Mouse (Mus musculus) intestine, postnatal 0 days (tissue): ENCODE data around the gene Cotl1. TPM values are rescaled to one million over a fixed set of nuclear protein-coding genes. Genes with fewer than 3 reads are reported as not detected.

Source experiments
- ATAC-seq: fragments of 200-750 bp; cut with Nextera tagmentation; 2 replicates; pipeline ENCODE4 v1.8.0; 2017; ENCODE audit warnings: mild to moderate bottlenecking, moderate TSS enrichment, moderate library complexity
- H3K27ac ChIP-seq: fragments of 300-500 bp; sonication (generic); 2 replicates; pipeline ENCODE4 v1.5.1; 2014; ENCODE audit warnings: mild to moderate bottlenecking, low read depth, low read length, moderate library complexity
- H3K27me3 ChIP-seq: fragments of 300-500 bp; sonication (generic); replicated peaks from 2 replicates; pipeline ENCODE4 v1.6.1; 2014; ENCODE audit warnings: low read length, mixed read lengths; ENCODE audit not compliant: control insufficient read depth, insufficient read depth
- H3K36me3 ChIP-seq: fragments of 300-500 bp; sonication (generic); 2 replicates; pipeline ENCODE4 v1.6.1; 2014; ENCODE audit warnings: mild to moderate bottlenecking, moderate library complexity; ENCODE audit not compliant: control insufficient read depth, insufficient read depth
- H3K4me1 ChIP-seq: fragments of 300-500 bp; sonication (generic); replicated peaks from 2 replicates; pipeline ENCODE4 v1.6.1; 2014; ENCODE audit warnings: antibody characterized with exemption, low read length, mixed read lengths; ENCODE audit not compliant: control insufficient read depth, insufficient read depth
- H3K4me2 ChIP-seq: fragments of 300-500 bp; sonication (generic); replicated peaks from 2 replicates; pipeline ENCODE4 v1.6.1; 2014; ENCODE audit warnings: low read depth, mild to moderate bottlenecking, moderate library complexity
- H3K4me3 ChIP-seq: fragments of 300-500 bp; sonication (generic); 2 replicates; pipeline ENCODE4 v1.5.1; 2014; ENCODE audit warnings: low read depth, low read length
- H3K9ac ChIP-seq: fragments of 300-500 bp; sonication (generic); 2 replicates; pipeline ENCODE4 v1.6.1; 2014; ENCODE audit warnings: mild to moderate bottlenecking, low read depth, low read length
- H3K9me3 ChIP-seq: fragments of 300-500 bp; sonication (generic); 2 replicates; pipeline ENCODE4 v1.6.1; 2016; ENCODE audit warnings: mixed run types; ENCODE audit not compliant: control insufficient read depth
- CTCF ChIP-seq: sonication (generic); IDR thresholded peaks from 2 replicates; pipeline ENCODE4 v1.5.1; 2016; ENCODE audit warnings: low read depth, mild to moderate bottlenecking, control low read depth, antibody characterized with exemption, moderate library complexity
- WGBS: fragments of 180-500 bp; shearing (Covaris S2); extraction: QIAGEN DNeasy Blood & Tissue Kit; methylation state at CpG from one replicate; pipeline ENCODE4 v1.1.7; 2014; 5-methylcytosine and 5-hydroxymethylcytosine counted together
- polyA plus RNA-seq: library from polyadenylated mRNA; unstranded; fragments of >200 nt; fragmentation: Nextera tagmentation; extraction: Ambion mirVana; gene quantifications from 2 replicates; pipeline ENCODE4 v1.2.1, GENCODE M21; 2015

The Cotl1 gene
- polyA plus RNA-seq, 1 experiment from 2014 or later = 169 TPM

DNA sequence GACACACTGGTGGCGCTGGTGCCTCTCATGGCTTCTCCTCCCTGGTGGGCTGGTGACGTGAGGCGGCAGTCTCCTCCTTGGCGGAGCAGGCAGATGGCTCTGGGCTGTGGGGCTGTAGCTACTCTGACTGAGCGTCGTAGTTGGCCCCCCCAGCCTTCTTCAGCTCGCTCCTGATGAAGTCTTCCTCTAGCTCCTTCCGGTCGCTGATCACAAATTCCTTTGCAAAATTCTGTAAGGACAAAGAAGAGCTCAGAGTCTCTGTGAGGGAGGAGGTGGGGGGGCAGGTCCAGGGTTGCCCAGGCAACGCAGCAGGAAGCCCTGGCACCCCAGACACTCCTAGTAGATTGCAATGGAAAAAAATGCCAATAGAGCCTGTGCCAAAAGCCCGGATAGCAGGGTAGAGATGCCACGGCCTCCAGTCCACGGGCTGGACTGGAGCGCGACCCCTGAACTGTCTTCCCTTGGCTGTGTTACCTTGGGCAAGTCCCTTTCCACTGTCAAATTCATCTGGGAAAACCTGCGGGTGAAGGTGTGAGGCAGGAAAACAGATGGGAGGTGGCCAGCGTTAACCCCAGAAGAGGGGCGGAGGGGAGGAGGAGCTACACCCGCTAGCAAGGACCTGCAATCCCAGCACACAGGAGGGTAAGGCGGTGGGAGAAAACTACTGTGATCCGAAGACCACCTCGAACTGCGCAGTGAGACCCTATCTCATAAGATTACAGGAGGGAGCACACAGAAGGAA is 30.0 kb downstream of the Cotl1 start:
- Histone ChIP-seq H3K9me3 (no peaks in the 10 kb centered on the region), H3K4me1 (peaks cover 20% of the 10 kb centered on the region; the same call in 1 of the 2 replicates), H3K27me3 (no peaks in the 10 kb centered on the region), H3K9ac (no peak overlapping the region), H3K4me2 (no peak overlapping the region), H3K4me3 (no peak overlapping the region), H3K27ac (peak overlapping the region; percentile 64), H3K36me3 (peaks cover 23% of the 10 kb centered on the region)
- no peak for ATAC-seq
- WGBS = 78% methylated on average over 23 of the region's 23 CpGs
- TF ChIP-seq CTCF = no peak

DNA sequence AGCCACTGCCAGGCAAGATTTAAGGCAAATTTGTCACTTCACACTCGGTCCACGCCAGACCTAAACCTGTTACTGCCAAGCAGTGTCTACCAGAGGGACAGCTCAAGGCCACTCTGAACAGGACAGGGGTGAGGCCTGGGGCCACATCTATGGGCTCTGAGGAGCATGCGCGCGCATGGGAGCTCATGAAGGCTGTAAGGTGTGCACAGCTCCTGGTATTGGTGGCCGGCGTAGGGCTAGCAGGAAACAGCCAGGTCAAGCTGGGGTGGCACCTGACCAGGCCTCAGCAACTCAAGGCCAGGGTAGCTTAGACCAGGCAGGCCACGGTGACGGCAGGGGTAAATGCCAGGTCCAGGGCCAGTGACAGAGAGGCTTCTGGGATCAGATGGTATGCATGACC is 30.7 kb downstream of the Cotl1 start:
- no peaks in the 10 kb centered on the region for H3K27me3 ChIP-seq
- no peak for TF ChIP-seq CTCF
- H3K27ac ChIP-seq = no peak overlapping the region
- no peak overlapping the region for H3K4me3 ChIP-seq
- peaks cover 19% of the 10 kb centered on the region for H3K36me3 ChIP-seq
- 93% methylated on average over 9 of the region's 9 CpGs for WGBS
- H3K9me3 ChIP-seq = no peaks in the 10 kb centered on the region
- no peak overlapping the region for H3K9ac ChIP-seq
- H3K4me2 ChIP-seq = no peak overlapping the region
- peaks cover 20% of the 10 kb centered on the region; the same call in 1 of the 2 replicates for H3K4me1 ChIP-seq
- ATAC-seq = no peak

DNA sequence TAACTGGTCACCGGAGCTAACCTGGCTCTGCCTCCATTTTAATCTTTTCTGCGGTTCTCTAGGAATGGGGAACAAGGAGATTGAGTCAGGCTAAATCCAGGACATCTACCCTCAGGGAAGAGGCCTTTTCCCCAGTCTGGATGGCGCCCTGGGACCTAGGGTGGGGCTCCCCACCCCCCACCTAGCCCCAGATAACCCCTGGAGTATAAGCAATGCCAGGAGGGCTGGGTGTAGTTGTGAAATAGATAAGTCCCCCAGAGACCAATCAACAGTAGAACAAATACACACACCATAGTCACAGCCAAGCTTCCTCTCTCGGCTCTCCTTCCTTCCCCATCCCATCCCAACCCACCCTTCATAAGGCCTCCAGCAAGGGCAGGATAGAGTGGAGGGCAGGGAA is 32.7 kb downstream of the Cotl1 start:
- 69% methylated on average over 4 of the region's 4 CpGs for WGBS
- H3K9ac ChIP-seq = no peak overlapping the region
- H3K4me1 ChIP-seq = peaks cover 14% of the 10 kb centered on the region; the same call in 1 of the 2 replicates
- no peak overlapping the region for H3K4me2 ChIP-seq
- H3K27ac ChIP-seq = no peak overlapping the region
- H3K4me3 ChIP-seq = no peak overlapping the region
- H3K36me3 ChIP-seq = peaks cover 19% of the 10 kb centered on the region
- ATAC-seq = no peak
- H3K9me3 ChIP-seq = no peaks in the 10 kb centered on the region
- no peaks in the 10 kb centered on the region for H3K27me3 ChIP-seq
- no peak for TF ChIP-seq CTCF

DNA sequence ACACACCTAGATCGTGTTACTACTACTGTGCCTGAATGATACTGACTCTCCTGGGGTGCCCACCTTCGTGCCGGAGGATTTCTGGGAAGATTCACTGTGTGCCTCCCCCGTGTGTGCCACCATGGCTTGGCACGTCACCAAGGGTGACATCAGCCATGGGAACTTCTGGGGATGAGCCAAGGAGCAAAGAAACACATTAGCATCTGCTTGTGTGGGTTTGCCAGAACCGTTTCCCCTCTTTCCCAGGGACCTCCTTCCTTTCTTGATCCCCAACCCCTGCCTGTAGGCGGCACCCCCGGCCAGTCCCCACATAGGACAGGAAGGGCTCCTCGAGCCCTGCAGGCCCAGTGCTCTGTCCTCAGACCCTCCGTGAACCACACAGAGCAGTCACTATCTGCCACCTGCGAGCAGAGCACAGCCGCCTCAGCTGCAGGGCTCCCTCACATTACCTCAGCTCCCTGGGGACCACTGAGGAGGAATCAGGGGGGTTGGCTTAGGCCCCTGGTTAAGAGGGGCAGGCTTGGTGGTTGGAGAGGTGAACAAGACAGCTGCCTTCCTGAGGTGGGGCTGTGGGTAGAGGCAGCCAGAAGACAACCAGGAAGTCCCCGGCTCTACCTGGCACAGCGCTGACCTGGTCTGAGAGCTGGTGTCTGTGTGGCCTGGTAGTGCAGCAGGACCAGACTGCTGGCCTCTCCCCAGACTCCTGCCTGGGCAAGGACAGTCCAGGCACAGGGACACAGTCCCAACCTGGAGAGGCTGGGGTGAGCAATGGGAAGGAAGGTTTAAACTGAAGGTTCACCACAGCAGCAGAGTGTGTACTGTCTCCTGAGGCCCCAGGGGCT is 33.7 kb downstream of the Cotl1 start:
- Histone ChIP-seq H3K9ac (no peak overlapping the region), H3K9me3 (no peaks in the 10 kb centered on the region), H3K36me3 (peaks cover 19% of the 10 kb centered on the region), H3K27me3 (no peaks in the 10 kb centered on the region), H3K4me3 (no peak overlapping the region), H3K4me2 (no peak overlapping the region), H3K27ac (no peak overlapping the region), H3K4me1 (peaks cover 6% of the 10 kb centered on the region; the same call in 1 of the 2 replicates)
- 70% methylated on average over 14 of the region's 14 CpGs for WGBS
- no peak for ATAC-seq
- TF ChIP-seq CTCF = 0 out of 2 replicates have a peak, but pooled peaks have one; percentile 25

DNA sequence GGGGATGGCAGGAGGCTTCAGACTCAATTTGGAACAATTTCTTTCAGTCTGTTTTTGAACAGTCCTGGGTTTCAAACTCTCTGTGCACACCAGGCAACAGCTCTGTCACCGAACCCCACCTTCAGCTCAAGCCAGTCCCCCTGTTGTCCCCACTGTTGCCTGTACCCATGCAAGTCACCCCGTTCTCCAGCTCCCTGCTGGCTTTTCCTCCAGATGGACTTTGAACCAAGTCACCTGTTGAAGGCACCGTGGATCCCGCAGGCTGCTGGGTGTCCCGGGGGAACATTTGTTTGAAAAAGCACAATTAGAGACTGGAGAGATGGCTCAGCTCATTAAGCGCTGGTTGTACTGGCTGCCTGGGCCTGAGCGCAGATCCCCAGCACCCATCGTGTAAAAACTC is 35.1 kb downstream of the Cotl1 start:
- 32% methylated on average over 8 of the region's 8 CpGs for WGBS
- Histone ChIP-seq H3K27me3 (no peaks in the 10 kb centered on the region), H3K9ac (no peak overlapping the region), H3K36me3 (peaks cover 19% of the 10 kb centered on the region), H3K9me3 (no peaks in the 10 kb centered on the region), H3K27ac (peak overlapping the region; percentile 35; the same call in 1 of the 2 replicates), H3K4me1 (no peaks in the 10 kb centered on the region), H3K4me3 (no peak overlapping the region), H3K4me2 (no peak overlapping the region)
- peak; percentile 59; the same call in 1 of the 2 replicates for ATAC-seq
- no peak for TF ChIP-seq CTCF

DNA sequence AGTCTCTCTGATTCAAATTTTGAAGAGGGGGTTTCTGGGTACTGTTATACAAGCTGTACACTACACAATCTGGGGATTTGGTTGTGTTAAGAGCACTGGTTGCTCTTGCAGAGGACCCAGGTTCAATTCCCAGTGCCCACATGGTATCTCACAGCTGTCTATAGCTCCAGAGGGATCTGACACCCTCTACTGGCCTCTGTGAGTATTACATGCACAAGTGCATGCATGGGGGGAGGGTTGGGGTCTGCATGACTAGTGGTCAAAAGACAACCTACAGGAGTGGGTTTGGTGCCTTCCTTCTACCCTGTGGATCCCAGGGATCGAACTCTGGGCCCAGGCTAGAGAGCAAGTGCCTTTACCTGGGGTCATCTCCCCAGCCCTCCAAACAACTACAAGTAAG is 37.8 kb downstream of the Cotl1 start:
- TF ChIP-seq CTCF = peak; percentile 64
- no peak for ATAC-seq
- WGBS = 86% methylated on average over 1 of the region's 1 CpGs

More for the DNA sequence above, 37.8 kb downstream of the Cotl1 start:
- Histone ChIP-seq H3K4me3 (no peak overlapping the region), H3K27ac (no peak overlapping the region), H3K9me3 (no peaks in the 10 kb centered on the region), H3K36me3 (no peaks in the 10 kb centered on the region; the same call in 1 of the 2 replicates), H3K27me3 (no peaks in the 10 kb centered on the region), H3K9ac (no peak overlapping the region), H3K4me2 (no peak overlapping the region), H3K4me1 (peaks cover 4% of the 10 kb centered on the region; the same call in 1 of the 2 replicates)
